Mouse (Mus musculus): ENCODE data around the gene Prdx2.

Prdx2 gene

DNA sequence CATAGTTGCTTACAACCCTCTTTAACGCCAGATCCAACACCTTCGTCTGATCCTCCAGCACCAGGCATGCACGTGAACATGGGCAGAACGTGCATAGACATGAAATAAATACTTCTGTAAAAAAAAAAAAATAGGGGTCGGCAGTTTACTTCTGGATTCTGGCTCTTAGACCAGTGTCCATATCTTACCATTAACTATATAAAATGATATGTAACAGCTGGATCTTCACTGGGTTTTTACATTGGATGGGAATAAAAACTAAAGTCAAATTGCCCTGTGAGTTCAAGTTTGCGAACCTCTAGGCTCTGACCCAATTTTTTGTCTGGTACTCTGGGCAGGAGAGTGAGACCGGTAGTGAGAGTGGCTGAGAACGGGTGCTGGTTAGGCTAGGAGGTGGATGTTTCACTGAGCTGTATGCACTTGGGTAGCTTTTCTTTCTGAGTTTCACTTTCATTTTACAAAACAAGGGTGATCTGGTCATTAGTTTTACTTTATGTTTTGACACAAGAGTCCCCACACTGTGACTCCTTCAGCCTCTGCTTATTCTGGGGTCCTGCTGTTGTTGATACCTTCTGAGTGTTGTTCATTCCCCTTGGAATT is 5.3 kb downstream of the Prdx2 start:
- in situ Hi-C loops (cut with MboI; ENCODE audit: unreplicated experiment in 2 of 2) = loop anchor here (5.0 to 25.0 kb wide), 9 partner anchors 50 to 1613 kb away; partner anchors contain the start of genes Abcc12 (in 1 of the 2), Asna1 (in 1 of the 2), Lyl1 (in 1 of the 2) and Trir (in 1 of the 2)

DNA sequence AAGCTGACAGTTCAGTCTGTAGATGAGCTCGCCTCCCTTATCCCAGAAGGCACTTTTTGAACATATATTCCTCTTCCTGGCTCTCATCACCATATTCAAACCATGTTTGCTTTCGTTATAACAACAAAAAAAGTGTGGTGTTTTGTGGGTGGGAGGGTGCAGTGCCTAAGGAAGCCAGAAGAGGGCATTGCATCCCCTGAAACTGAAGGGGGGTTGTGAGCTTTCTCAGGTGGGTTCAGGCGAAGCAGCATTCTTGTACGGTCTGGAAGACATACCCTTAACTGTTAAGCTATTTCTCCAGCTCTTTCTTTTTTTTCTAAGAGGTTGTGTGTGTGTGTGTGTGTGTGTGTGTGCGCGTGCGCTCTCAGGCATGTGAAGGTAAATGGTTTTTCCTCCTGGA is 6.0 kb downstream of the Prdx2 start:
- in situ Hi-C loops (cut with MboI; ENCODE audit: unreplicated experiment in 2 of 2) = loop anchor here (5.0 to 25.0 kb wide), 6 partner anchors 49 to 437 kb away; partner anchors contain the start of genes Asna1 (in 1 of the 2), Lyl1 (in 1 of the 2) and Trir (in 1 of the 2)

DNA sequence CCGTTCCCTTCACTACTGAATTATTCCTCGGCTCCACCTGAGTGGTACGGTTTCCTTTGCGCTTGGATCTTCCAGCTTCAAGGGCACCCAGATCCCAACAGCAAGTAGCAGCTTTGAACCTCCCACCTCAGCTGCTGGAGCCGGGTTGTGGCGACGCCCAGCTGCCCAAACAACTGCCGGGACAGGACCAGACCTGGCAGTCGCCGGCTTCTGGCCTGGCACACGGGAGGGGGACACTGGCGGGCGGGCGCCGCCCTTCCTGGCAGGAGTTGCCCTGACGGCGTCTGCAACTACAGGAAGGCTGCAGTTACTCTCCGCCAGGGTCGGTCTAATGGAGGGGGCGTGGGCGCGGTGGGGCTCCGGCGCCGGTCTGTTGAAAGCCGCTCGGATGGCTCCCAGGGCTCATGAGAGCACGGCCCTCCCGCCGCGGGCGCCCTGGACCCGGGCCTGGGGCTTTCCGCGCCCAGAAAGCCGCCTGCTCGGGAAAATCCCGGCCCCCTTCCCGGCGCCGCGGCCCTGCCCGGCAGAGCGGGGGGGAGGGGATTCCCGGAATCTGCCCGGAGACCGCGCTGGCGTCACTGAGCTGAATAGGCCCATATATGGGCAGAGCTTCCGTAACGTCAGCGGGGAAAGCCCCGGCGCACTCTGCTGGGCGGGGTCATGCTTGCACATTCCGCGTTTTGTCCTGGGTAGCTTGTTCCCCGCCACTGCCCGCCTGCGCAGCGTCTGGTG is 6.8 kb downstream of the Prdx2 start:
- in situ Hi-C loops (cut with MboI; ENCODE audit: unreplicated experiment in 2 of 2) = loop anchor here (5.0 to 25.0 kb wide), 6 partner anchors 49 to 436 kb away; partner anchors contain the start of genes Asna1 (in 1 of the 2), Lyl1 (in 1 of the 2) and Trir (in 1 of the 2)

GRCm38 (mm10) chr8:84976763-84977434 is 7.5 kb downstream of the Prdx2 start:
- in situ Hi-C loops (cut with MboI; ENCODE audit: unreplicated experiment in 2 of 2) = loop anchor here (5.0 to 25.0 kb wide), 6 partner anchors 48 to 435 kb away; partner anchors contain the start of genes Asna1 (in 1 of the 2), Lyl1 (in 1 of the 2) and Trir (in 1 of the 2)

DNA sequence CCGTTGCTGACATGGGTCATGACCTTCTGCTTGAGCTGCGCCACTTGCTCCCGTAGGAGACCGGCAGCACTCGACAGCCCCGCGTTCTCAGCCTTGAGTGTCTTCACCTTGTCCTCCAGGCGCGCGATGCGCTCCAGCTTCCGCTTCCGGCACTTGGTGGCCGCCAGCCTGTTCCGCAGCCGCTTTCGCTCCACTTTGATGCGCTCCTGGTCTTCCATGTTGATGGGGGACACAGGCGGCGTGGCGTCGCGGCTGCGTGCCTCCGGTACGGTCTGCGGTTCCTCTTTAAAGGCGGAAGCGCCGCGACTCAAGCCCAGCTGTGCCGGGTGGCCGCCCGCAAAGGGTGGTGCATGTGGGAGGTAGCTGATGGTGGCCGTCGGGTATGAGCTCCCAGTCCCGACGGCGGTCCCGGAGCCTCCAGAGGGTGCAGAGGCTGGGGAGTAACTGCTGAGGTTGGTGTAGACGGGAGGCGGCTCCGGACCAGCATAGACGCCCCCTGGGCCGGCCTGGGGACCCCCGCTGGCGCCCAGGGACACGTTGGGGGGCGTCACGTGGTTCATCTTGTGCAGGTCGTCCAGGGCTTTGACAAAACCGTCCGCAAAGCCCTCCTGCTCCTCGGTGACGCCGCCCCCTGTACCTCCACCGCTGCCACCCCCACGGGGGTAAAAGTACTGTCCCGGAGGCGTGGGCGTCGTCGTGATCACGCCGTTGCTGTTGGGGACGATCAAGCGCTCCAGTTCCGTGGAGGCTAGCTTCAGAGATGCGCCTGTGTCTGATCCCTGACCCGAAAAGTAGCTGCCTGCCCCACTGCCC is 8.3 kb downstream of the Prdx2 start:
- in situ Hi-C loops (cut with MboI; ENCODE audit: unreplicated experiment in 2 of 2) = loop anchor here (5.0 to 25.0 kb wide), 6 partner anchors 47 to 435 kb away; partner anchors contain the start of genes Asna1 (in 1 of the 2), Lyl1 (in 1 of the 2) and Trir (in 1 of the 2)

GRCm38 (mm10) chr8:84978248-84978940 is 9.0 kb downstream of the Prdx2 start, which contains the start of gene Junb:
Junb (minus strand) TSS chr8:84978718.
- in situ Hi-C loops (cut with MboI; ENCODE audit: unreplicated experiment in 2 of 2) = loop anchor here (5.0 to 25.0 kb wide), 6 partner anchors 46 to 434 kb away; partner anchors contain the start of genes Asna1 (in 1 of the 2), Lyl1 (in 1 of the 2) and Trir (in 1 of the 2)

DNA sequence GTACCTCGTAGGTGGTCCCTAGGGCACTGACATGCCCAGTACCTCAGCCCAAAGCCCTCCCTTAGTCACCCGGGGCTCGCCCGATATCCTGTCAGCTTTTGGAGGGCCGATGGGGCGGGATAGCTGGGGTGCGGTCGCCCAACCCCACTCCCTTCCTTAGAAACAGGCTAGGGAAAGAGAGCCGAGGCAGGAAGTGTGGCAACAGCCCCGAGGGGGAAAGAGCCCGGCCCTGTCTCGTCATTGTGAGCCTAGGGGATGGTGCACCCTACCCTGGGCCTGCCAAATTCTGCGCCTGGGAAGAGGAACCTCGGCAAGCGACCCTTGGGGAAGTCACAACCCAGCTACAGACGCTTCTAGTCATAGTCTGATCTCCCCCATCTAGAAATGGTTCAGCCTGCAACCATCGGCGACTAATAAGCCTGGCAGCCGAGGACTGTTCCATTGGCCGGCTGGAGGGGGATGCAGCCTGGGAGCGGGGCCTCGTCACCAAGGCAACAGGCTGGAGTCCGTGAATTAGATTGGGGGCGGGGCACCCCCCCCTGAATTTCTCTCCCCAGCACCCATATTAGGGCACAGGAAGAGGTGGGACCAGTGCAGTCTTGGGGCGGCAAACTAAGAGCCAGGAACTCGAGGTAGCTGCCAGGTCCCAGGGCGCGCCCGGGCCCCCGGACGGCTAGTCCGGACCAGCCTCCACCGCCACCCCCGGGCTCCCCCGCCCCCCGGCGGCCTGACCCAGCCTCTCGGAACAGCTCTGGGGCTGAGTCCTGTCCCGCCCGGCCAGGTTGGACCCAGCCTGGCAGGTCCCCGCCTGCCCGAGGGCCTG is 10.4 kb downstream of the Prdx2 start:
- in situ Hi-C loops (cut with MboI; ENCODE audit: unreplicated experiment in 2 of 2) = loop anchor here (5.0 to 25.0 kb wide), 6 partner anchors 45 to 432 kb away; partner anchors contain the start of genes Asna1 (in 1 of the 2), Lyl1 (in 1 of the 2) and Trir (in 1 of the 2)

DNA sequence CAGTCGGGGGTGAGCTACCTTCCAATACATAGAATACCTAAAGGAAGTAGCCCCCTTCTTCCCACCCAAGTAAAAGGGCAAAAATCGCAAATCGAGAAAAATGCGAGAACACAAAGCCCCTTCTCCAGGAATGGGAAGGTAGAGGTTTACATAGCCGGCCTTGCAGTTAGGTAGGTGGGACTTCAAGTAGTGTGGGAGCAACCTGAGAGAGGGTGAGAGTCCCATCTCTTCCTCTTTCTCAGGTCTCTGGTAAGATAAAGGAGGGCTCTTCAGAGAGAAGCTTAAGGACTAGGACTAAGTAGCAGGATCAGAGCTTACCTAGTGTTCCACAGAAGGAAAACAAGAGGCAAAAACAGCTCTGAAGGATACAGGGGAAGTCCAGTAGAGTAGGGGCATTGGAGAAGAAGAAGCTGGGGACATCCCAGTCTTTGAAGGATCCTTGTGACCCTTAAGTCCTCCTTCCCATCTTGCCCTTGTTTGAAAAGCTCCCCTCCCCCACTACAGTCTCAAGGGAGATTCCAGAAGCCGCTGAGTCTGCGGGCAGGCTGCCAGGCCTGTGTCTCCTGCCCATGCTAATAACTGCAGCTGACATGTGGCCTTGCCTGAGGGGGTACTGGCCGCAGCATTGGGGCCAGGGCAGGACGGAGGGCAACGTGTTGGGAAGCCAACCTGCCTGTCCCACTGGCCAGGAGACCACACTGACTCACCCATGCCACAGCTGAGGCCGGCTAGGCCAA is 11.4 kb downstream of the Prdx2 start:
- in situ Hi-C loops (cut with MboI; ENCODE audit: unreplicated experiment in 2 of 2) = loop anchor here in 1 of 2 experiments (25.0 kb wide), 1 partner anchor 432 kb away; no protein-coding TSS in a partner anchor

DNA sequence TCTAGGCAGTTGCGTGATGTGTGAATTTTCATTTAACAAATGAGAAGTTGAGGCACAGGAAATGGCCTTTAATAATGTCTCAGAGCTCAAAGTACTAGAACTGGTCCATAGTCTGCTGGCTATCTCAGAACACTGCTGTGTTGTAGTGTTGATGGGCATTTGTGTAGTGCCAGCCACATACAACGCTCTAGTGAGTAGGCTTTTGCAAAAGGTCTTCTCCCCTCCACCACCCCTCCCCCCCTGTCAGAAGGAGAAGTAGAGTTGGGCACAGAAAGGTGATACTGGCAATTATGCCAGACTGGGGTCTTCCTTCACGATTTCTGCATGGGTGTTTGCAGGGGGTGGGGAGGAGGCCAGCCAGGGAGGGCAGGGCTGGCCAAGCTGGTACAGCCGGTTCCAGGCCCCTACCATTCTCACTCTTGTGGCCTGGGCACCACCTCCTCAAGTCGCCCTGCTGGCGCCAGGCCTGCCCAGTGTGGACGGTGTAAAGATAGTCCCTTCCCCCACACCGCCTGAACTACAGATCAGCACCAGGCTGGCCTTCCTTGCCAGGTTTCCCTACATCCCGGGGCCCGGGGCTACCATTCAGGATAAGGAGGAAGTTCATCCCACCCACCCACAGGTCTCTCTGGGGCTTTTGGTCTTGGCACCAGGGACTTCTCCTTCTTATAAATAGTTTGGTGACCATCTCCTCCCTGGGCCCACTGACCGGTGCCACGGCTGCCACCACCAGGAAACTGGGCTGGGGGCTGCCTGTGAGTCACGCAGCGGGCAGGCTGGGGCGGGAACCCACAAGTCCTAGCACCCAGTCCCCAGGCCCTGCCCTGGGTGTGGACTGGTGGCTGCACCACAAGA is 12.5 kb downstream of the Prdx2 start:
- in situ Hi-C loops (cut with MboI; ENCODE audit: unreplicated experiment in 2 of 2) = loop anchor here in 1 of 2 experiments (25.0 kb wide), 1 partner anchor 430 kb away; no protein-coding TSS in a partner anchor

DNA sequence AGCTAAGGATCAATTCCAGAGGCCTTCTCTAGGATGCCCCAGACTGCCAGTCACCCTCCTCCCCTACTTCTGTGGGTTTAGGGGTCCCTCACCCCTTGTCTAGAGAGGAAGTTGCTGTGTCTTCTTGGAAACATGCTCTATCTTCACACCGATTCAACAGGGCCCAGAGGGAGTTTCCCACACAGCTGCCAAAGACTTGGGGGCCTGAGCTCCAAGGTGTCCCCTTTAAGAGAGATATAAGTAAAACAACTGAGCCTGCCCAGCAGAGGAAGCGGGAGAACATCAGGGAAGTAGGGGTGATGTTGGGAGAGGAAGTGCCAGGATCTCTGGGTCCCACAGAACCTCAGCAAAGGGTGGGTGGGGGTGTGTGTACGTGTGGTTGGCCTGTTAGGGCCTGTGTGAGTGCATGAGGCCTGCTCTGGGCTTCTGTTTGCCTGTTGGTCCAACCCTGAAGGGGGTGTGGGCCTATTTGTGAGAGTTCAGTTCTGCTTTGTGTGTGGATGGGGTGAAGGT is 13.2 kb downstream of the Prdx2 start:
- in situ Hi-C loops (cut with MboI; ENCODE audit: unreplicated experiment in 2 of 2) = loop anchor here in 1 of 2 experiments (25.0 kb wide), 1 partner anchor 430 kb away; no protein-coding TSS in a partner anchor

- in situ Hi-C loops (cut with MboI; ENCODE audit: unreplicated experiment in 2 of 2) = loop anchor here in 1 of 2 experiments (25.0 kb wide), 1 partner anchor 428 kb away; no protein-coding TSS in a partner anchor
These were observed 15.1 kb downstream of the Prdx2 start for GRCm38 (mm10) chr8:84984294-84985048.

GRCm38 (mm10) chr8:84985049-84985683 is 15.8 kb downstream of the Prdx2 start:
- in situ Hi-C loops (cut with MboI; ENCODE audit: unreplicated experiment in 2 of 2) = loop anchor here in 1 of 2 experiments (25.0 kb wide), 1 partner anchor 427 kb away; no protein-coding TSS in a partner anchor

DNA sequence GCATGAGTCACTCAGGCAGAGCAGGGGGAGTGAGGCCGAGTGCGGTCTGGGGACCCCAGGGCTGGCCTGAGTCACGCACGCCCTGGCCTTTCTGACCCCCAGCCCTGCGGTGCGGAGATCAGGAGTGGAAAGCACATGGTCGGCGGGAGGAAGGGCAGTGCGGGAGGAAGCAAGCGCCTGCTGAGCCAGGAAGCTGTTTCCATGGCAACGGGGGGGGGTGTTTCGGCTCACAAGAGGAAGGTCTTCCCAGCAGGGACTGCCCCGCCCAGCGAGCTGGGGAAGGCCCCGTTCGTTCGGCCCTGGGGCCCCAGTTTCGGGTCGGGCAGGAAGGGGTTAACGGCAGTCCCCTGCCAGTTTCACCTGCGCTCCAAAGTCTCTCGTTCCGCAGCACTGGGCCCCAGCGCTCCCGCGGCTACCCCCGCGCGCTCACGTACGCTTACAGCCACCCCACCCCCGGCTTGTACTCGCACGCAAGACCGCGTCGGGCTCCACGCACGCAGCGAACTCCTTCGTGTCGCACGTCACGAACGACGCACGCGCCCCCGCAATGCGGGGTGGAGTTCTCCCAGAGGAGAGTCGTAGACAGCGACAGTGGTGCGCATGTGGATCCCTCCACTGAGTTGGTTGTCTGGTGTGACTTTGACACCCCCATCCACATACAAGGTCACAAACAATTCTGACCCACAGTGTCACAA is 16.4 kb downstream of the Prdx2 start:
- in situ Hi-C loops (cut with MboI; ENCODE audit: unreplicated experiment in 2 of 2) = loop anchor here in 1 of 2 experiments (25.0 kb wide), 1 partner anchor 426 kb away; no protein-coding TSS in a partner anchor

DNA sequence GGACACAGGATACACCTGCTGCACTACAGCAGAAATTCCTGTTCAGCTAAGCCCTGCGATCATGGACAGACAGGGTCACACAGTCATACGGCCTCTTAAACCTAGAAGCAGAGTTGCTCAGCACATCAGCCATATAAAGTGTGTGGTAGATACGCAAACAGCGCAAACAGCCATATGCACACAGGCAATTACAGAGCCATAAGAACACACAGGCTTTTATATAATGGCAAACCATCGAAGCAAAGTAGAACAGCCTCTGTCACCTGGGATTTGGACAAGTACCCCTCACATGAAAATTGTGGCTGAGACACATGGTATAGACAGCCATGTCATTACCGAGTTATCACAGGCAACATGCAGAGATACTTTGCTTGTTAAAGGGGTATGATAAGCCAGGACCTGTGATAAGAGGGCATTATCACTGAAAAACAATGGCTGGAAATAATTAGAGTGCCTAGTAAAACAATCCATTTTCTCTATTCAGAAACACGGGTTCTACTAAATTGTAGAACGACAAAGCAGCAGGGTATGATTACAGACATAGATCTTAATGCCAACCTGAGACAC is 17.1 kb downstream of the Prdx2 start:
- in situ Hi-C loops (cut with MboI; ENCODE audit: unreplicated experiment in 2 of 2) = loop anchor here in 1 of 2 experiments (25.0 kb wide), 1 partner anchor 426 kb away; no protein-coding TSS in a partner anchor

Measured in v-Abl transformed pro-B cells (cell line).